Mouse (Mus musculus): ENCODE data around the gene Sult1d1. TPM values are rescaled to one million over a fixed set of nuclear protein-coding genes. Genes with fewer than 3 reads are reported as not detected.

The Sult1d1 gene
- total RNA-seq (2021), result not detected
- long read RNA-seq, experiment 1, result 0 reads
- long read RNA-seq, experiment 2, result 0 reads

GRCm38 (mm10) chr5:87568845-87569244 is at the start of gene Sult1d1:
Gene Sult1d1, minus strand, starts transcription at chr5:87569027.
- intact Hi-C loops (cut with DNase I), result no loop called here
- H3K27ac ChIP-seq, result no peak within 1 kb of the TSS
- H3K4me3 ChIP-seq, result no peak within 1 kb of the TSS
- DNase-seq (ENCODE audit: extremely low spot score in 1 of 2, low spot score in 2 of 2), result no peak
- TF ChIP-seq CTCF (IDR thresholded peaks at IDR 0.05), result no peak

- Histone ChIP-seq H3K4me3 (no peak overlapping the region), H3K27ac (no peak overlapping the region)
- TF ChIP-seq CTCF (IDR thresholded peaks at IDR 0.05), result no peak
- DNase-seq (ENCODE audit: extremely low spot score in 1 of 2, low spot score in 2 of 2), result no peak
- intact Hi-C loops (cut with DNase I), result no loop called here
Measured at GRCm38 (mm10) chr5:87615128-87615390, 46.2 kb upstream of the Sult1d1 start.

GRCm38 (mm10) chr5:87614364-87615127 is 45.7 kb upstream of the Sult1d1 start:
- Histone ChIP-seq H3K27ac (no peak overlapping the region), H3K4me3 (no peak overlapping the region)
- no peak for DNase-seq (ENCODE audit: extremely low spot score in 1 of 2, low spot score in 2 of 2)
- no peak for TF ChIP-seq CTCF (IDR thresholded peaks at IDR 0.05)
- intact Hi-C loops (cut with DNase I), result no loop called here

GRCm38 (mm10) chr5:87601018-87601417 is 32.2 kb upstream of the Sult1d1 start:
- Histone ChIP-seq H3K27ac (no peak overlapping the region), H3K4me3 (no peak overlapping the region)
- no peak for DNase-seq (ENCODE audit: extremely low spot score in 1 of 2, low spot score in 2 of 2)
- TF ChIP-seq CTCF (IDR thresholded peaks at IDR 0.05), result no peak
- intact Hi-C loops (cut with DNase I), result no loop called here

GRCm38 (mm10) chr5:87597891-87598290 is 29.1 kb upstream of the Sult1d1 start:
- H3K4me3 ChIP-seq, result no peak overlapping the region
- intact Hi-C loops (cut with DNase I), result no loop called here
- no peak for TF ChIP-seq CTCF (IDR thresholded peaks at IDR 0.05)
- no peak for DNase-seq (ENCODE audit: extremely low spot score in 1 of 2, low spot score in 2 of 2)
- no peak overlapping the region for H3K27ac ChIP-seq

- intact Hi-C loops (cut with DNase I), result no loop called here
- H3K27ac ChIP-seq, result no peak within 1 kb of the TSS
- TF ChIP-seq CTCF (IDR thresholded peaks at IDR 0.05), result no peak
- DNase-seq (ENCODE audit: extremely low spot score in 1 of 2, low spot score in 2 of 2), result no peak
- H3K4me3 ChIP-seq, result no peak within 1 kb of the TSS
Measured at GRCm38 (mm10) chr5:87591494-87591893, 22.7 kb upstream of the Sult1d1 start, which contains the start of gene Sult1e1. Gene Sult1e1, minus strand, starts transcription at chr5:87591594.

GRCm38 (mm10) chr5:87589916-87590315 is 21.1 kb upstream of the Sult1d1 start:
- H3K4me3 ChIP-seq, result no peak overlapping the region
- DNase-seq (ENCODE audit: extremely low spot score in 1 of 2, low spot score in 2 of 2), result no peak
- intact Hi-C loops (cut with DNase I), result no loop called here
- H3K27ac ChIP-seq, result no peak overlapping the region
- TF ChIP-seq CTCF (IDR thresholded peaks at IDR 0.05), result no peak

GRCm38 (mm10) chr5:87580389-87580788 is 11.6 kb upstream of the Sult1d1 start:
- DNase-seq (ENCODE audit: extremely low spot score in 1 of 2, low spot score in 2 of 2), result no peak
- H3K27ac ChIP-seq, result no peak overlapping the region
- H3K4me3 ChIP-seq, result no peak overlapping the region
- TF ChIP-seq CTCF (IDR thresholded peaks at IDR 0.05), result no peak
- intact Hi-C loops (cut with DNase I), result no loop called here

GRCm38 (mm10) chr5:87574174-87574573 is 5.3 kb upstream of the Sult1d1 start:
- intact Hi-C loops (cut with DNase I), result no loop called here
- Histone ChIP-seq H3K27ac (no peak overlapping the region), H3K4me3 (no peak overlapping the region)
- TF ChIP-seq CTCF (IDR thresholded peaks at IDR 0.05), result no peak
- no peak for DNase-seq (ENCODE audit: extremely low spot score in 1 of 2, low spot score in 2 of 2)

GRCm38 (mm10) chr5:87573490-87573889 is 4.7 kb upstream of the Sult1d1 start:
- intact Hi-C loops (cut with DNase I), result no loop called here
- no peak overlapping the region for H3K27ac ChIP-seq
- H3K4me3 ChIP-seq, result no peak overlapping the region
- no peak for TF ChIP-seq CTCF (IDR thresholded peaks at IDR 0.05)
- no peak for DNase-seq (ENCODE audit: extremely low spot score in 1 of 2, low spot score in 2 of 2)

GRCm38 (mm10) chr5:87572781-87573180 is 4.0 kb upstream of the Sult1d1 start:
- no peak for TF ChIP-seq CTCF (IDR thresholded peaks at IDR 0.05)
- intact Hi-C loops (cut with DNase I), result no loop called here
- Histone ChIP-seq H3K4me3 (no peak overlapping the region), H3K27ac (no peak overlapping the region)
- no peak for DNase-seq (ENCODE audit: extremely low spot score in 1 of 2, low spot score in 2 of 2)

- DNase-seq (ENCODE audit: extremely low spot score in 1 of 2, low spot score in 2 of 2), result no peak
- TF ChIP-seq CTCF (IDR thresholded peaks at IDR 0.05), result no peak
- H3K4me3 ChIP-seq, result no peak overlapping the region
- H3K27ac ChIP-seq, result no peak overlapping the region
- intact Hi-C loops (cut with DNase I), result no loop called here
Measured at GRCm38 (mm10) chr5:87567306-87567705, 1.5 kb downstream of the Sult1d1 start.

GRCm38 (mm10) chr5:87562966-87563365 is 5.9 kb downstream of the Sult1d1 start:
- DNase-seq (ENCODE audit: extremely low spot score in 1 of 2, low spot score in 2 of 2), result no peak
- Histone ChIP-seq H3K27ac (no peak overlapping the region), H3K4me3 (no peak overlapping the region)
- intact Hi-C loops (cut with DNase I), result no loop called here
- no peak for TF ChIP-seq CTCF (IDR thresholded peaks at IDR 0.05)

Measured in left cerebral cortex, adult 2 months (tissue).